Mouse (Mus musculus) E14TG2a.4 (cell line): Measurements from ENCODE around the gene Rsph6a.

Experiments
- CTCF ChIP-seq: conservative IDR thresholded peaks from 2 replicates; pipeline ENCODE4 v1.5.1; 2014; ENCODE audit warnings: low read length
- NANOG ChIP-seq: IDR thresholded peaks from 2 replicates; pipeline ENCODE4 v1.6.1; 2014; ENCODE audit warnings: borderline replicate concordance, low read length, mixed read lengths
- POU5F1 ChIP-seq: IDR thresholded peaks from 2 replicates; pipeline ENCODE4 v1.6.1; 2014; ENCODE audit warnings: low read length, borderline replicate concordance

DNA sequence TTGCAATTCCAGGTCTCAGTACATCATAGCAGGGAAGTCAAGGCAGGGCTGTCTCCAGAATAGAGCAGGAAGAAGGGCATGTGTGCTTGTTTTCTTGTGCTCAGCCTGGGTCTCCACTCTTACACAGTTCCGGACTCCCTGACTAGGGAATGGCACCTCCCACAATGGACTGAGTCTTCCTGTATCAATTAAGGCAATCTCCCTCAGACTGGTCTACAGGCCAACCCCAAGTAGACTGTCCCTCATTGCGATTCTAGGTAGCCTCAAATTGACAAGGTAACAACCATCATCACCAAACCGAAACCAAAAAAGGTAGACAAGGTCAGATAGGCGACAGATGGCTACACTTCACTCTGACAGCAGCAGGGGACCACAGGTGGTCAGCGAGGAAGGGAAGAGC lies 20.7 kb downstream of the Rsph6a start:
- no peak for TF ChIP-seq NANOG
- no peak for TF ChIP-seq CTCF
- no peak for TF ChIP-seq POU5F1
